In the genomic region with DNA sequence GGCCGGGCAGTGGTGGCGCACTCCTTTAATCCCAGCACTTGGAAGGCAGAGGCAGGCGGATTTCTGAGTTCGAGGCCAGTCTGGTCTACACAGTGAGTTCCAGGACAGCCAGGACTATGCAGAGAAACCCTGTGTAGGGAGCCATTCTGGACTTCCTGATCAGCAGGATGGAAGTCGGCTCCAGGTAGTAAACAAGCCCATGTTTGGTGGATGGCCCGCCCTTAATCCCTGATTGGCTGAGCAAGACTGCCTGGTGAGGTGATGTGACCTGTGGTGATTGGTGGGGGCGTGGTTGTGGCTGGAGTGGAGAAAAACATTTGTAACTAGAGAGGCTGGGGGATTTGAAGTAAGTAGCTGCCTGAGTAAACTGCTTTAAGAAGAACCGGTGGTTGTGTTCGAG, we compare ENCODE assay signal across 8 mouse cellular contexts. TPM values are rescaled to one million over a fixed set of nuclear protein-coding genes. Genes with fewer than 3 reads are reported as not detected.
DNase-seq lines count a peak whose midpoint lies in the region; TF ChIP-seq lines count a peak whose summit lies in the region.
"Not testable (repeated sequence)": the region's sequence is repeated elsewhere in the genome, so short reads cannot be mapped to it uniquely, and the experiment has no call there.

No protein-coding gene starts in this region.

- TF ChIP-seq EP300 in ES-Bruce4 (IDR thresholded peaks at IDR 0.05; ENCODE audit: insufficient read depth, low read depth, low read length), result not testable (repeated sequence)

- not testable (repeated sequence) for H3K27me3 ChIP-seq in E14TG2a.4 (ENCODE audit: insufficient read depth, low read length); ES-Bruce4 (ENCODE audit: control insufficient read depth, insufficient read depth, low read length, poor library complexity, severe bottlenecking); heart, embryonic 10.5 days (ENCODE audit: insufficient read depth, poor library complexity, severe bottlenecking)

- H3K9me3 ChIP-seq in E14TG2a.4 (ENCODE audit: low read length), result peaks cover 48% of the 10 kb centered on the region
- peaks cover 22% of the 10 kb centered on the region for H3K9me3 ChIP-seq in ES-Bruce4 (replicated peaks; ENCODE audit: control insufficient read depth, insufficient read depth, low read length, poor library complexity, severe bottlenecking)
- not testable (repeated sequence) for H3K9me3 ChIP-seq in ES-E14 (ENCODE audit: control insufficient read depth, insufficient read depth, low read depth, low read length)
- H3K9me3 ChIP-seq in heart, embryonic 10.5 days, result peaks cover 21% of the 10 kb centered on the region

- DNase-seq in ES-E14 (ENCODE audit: low read depth, low spot score), result not testable (repeated sequence)
- peak; percentile 73 for DNase-seq in R1 (ENCODE audit: low read depth, low spot score)
- peak; percentile 41 for DNase-seq in ZHBTc4 (ENCODE audit: low read depth, low spot score)
- peak; percentile 77 for DNase-seq in heart, adult 11 months
- DNase-seq in heart, embryonic 10.5 days (ENCODE audit: low spot score), result peak; percentile 28
- peak; percentile 55 for DNase-seq in testis, postnatal 14 days (ENCODE audit: low spot score)

- WGBS in heart, embryonic 10.5 days, result 86% methylated on average over 9 of the region's 9 CpGs

- TF ChIP-seq CTCF in E14TG2a.4 (conservative IDR thresholded peaks at IDR 0.05; ENCODE audit: low read length); ES-Bruce4 (IDR thresholded peaks at IDR 0.05; ENCODE audit: low read depth, low read length): not testable (repeated sequence)

- not testable (repeated sequence) for H3K9ac ChIP-seq in ES-Bruce4 (ENCODE audit: low read depth, poor library complexity, severe bottlenecking); ES-E14 (ENCODE audit: insufficient read depth, low read depth, low read length, poor library complexity, severe bottlenecking)

- TF ChIP-seq POLR2A in ES-Bruce4 (IDR thresholded peaks at IDR 0.05; ENCODE audit: insufficient read depth, low read length), result not testable (repeated sequence)

- H3K4me3 ChIP-seq in E14TG2a.4 (replicated peaks; ENCODE audit: low read length) (peak overlapping the region; percentile 45), ES-E14 (ENCODE audit: insufficient read depth in 1 of 2, low read depth in 1 of 2, low read length in 2 of 2, poor library complexity in 1 of 2, severe bottlenecking in 1 of 2) (peak overlapping the region in 1 of 2 experiments; percentile 32; a peak in 3 of 4 replicates)
- H3K4me3 ChIP-seq in ES-Bruce4 (ENCODE audit: low read depth, low read length); heart, embryonic 10.5 days: not testable (repeated sequence)

- H3K36me3 ChIP-seq in E14TG2a.4 (ENCODE audit: insufficient read depth, low read length), result peaks cover 41% of the 10 kb centered on the region
- H3K36me3 ChIP-seq in ES-Bruce4 (ENCODE audit: control insufficient read depth, insufficient read depth, low read length, poor library complexity, severe bottlenecking), result peaks cover 16% of the 10 kb centered on the region
- H3K36me3 ChIP-seq in ES-E14 (ENCODE audit: control insufficient read depth, insufficient read depth, low read length, poor library complexity, severe bottlenecking), result peaks cover 11% of the 10 kb centered on the region
- peaks cover 45% of the 10 kb centered on the region for H3K36me3 ChIP-seq in heart, embryonic 10.5 days

- peaks cover 33% of the 10 kb centered on the region for H3K4me1 ChIP-seq in E14TG2a.4 (replicated peaks; ENCODE audit: low read depth, low read length)
- H3K4me1 ChIP-seq in ES-Bruce4 (ENCODE audit: control insufficient read depth, insufficient read depth, low read length); ES-E14 (ENCODE audit: control insufficient read depth in 2 of 2, insufficient read depth in 2 of 2, low read length in 2 of 2, poor library complexity in 1 of 2); heart, embryonic 10.5 days: not testable (repeated sequence)

- in situ Hi-C loops in ES-E14 (cut with MboI; ENCODE audit: low sequenced_read_pairs in 2 of 2, unreplicated experiment in 2 of 2), result not testable (repeated sequence)

- H3K27ac ChIP-seq in ES-Bruce4 (ENCODE audit: insufficient read depth, low read length) (peak overlapping the region; percentile 76), ES-E14 (ENCODE audit: insufficient read depth, low read depth, low read length, poor library complexity, severe bottlenecking) (peak overlapping the region; percentile 53)
- not testable (repeated sequence) for H3K27ac ChIP-seq in heart, embryonic 10.5 days

RNA-seq across cellular contexts. Expression of a gene that starts 17.8 kb away (rescaled TPM):
- polyA plus RNA-seq in ES-Bruce4 (2011; ENCODE audit: insufficient read depth, insufficient read length, low read depth, missing spikeins), result 11.4 and 13.4 TPM in 2 replicates
- total RNA-seq in ES-E14 (2012; rRNA removed), result 5.6 and 6.9 TPM in 2 replicates
- 3.7 and 6.3 TPM in 2 replicates for polyA plus RNA-seq in heart, embryonic 10.5 days (2016; fragmentation: Nextera tagmentation; extraction: Ambion mirVana)

RNA-seq across cellular contexts. Expression of a gene that starts 24.1 kb away (rescaled TPM):
- polyA plus RNA-seq in ES-Bruce4 (2011; ENCODE audit: insufficient read depth, insufficient read length, low read depth, missing spikeins), result 10.2 and 13.9 TPM in 2 replicates
- total RNA-seq in ES-E14 (2012; rRNA removed), result 6.9 and 12.3 TPM in 2 replicates
- polyA plus RNA-seq in heart, embryonic 10.5 days (2016; fragmentation: Nextera tagmentation; extraction: Ambion mirVana), result 4.4 and 5.7 TPM in 2 replicates

RNA-seq across cellular contexts. Expression of a gene that starts 28.8 kb away (rescaled TPM):
- polyA plus RNA-seq in ES-Bruce4 (2011; ENCODE audit: insufficient read depth, insufficient read length, low read depth, missing spikeins), result 3.7 and 5.0 TPM in 2 replicates
- total RNA-seq in ES-E14 (2012; rRNA removed), result 5.1 and 6.1 TPM in 2 replicates
- polyA plus RNA-seq in heart, embryonic 10.5 days (2016; fragmentation: Nextera tagmentation; extraction: Ambion mirVana), result 8.2 and 9.5 TPM in 2 replicates

RNA-seq across cellular contexts. Expression of a gene that starts 30.5 kb away (rescaled TPM):
- polyA plus RNA-seq in ES-Bruce4 (2011; ENCODE audit: insufficient read depth, insufficient read length, low read depth, missing spikeins), result 10.4 and 10.8 TPM in 2 replicates
- total RNA-seq in ES-E14 (2012; rRNA removed), result 5.1 and 5.4 TPM in 2 replicates
- polyA plus RNA-seq in heart, embryonic 10.5 days (2016; fragmentation: Nextera tagmentation; extraction: Ambion mirVana), result 2.1 and 3.7 TPM in 2 replicates
